In the genomic region with DNA sequence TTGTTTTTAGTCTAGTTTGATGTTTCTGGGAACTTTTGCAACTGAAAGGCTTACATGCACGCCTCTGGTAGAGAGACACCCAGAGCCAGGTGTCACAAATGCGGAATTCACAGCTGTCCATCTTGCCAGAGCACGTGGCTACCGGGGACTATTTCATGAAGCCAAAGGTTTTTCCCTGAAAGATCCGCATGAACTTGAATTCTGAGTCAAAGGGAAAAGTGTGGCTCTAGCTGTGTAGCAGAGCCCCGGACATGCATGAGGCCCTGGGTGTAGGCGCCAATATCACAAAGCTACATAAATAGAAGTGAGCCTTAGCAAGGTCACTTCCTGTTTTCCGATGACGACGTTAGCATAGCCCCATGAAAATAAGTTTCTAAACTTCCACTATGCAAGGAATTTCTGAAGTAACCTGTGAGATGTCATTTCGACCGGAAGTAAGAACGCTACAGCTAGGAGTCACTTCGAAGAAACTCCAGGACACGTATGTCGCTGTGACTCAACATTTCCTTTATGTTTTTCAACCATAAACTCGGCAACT, we compare ENCODE assay signal across 12 mouse cellular contexts. TPM values are rescaled to one million over a fixed set of nuclear protein-coding genes. Genes with fewer than 3 reads are reported as not detected.
DNase-seq lines count a peak whose midpoint lies in the region; ATAC-seq and TF ChIP-seq lines count a peak whose summit lies in the region.
"Had no signal": no experiment of that assay in that cellular context is flagged by ENCODE, and none has a peak within 500 bp of the region (broad histone marks: within the 10 kb centered on the region; RNA-seq: fewer than 3 reads in every experiment).

No protein-coding gene starts in this region.

- H3K4me3 ChIP-seq in layer of hippocampus, adult 2 months = peak overlapping the region; percentile 26
- H3K4me3 ChIP-seq: forebrain, embryonic 13.5 days; hindbrain, embryonic 10.5 days; neural tube, embryonic 12.5 days had no signal

- ATAC-seq in inflammation-experienced regulatory T-cells, adult 6 months = peak; percentile 57
- peak; percentile 18 for ATAC-seq in megakaryocyte progenitor cell, adult 5-6 weeks (replicated peaks; ENCODE audit: poor library complexity)
- ATAC-seq: forebrain, embryonic 13.5 days had no signal

- no peak overlapping the region; the same call in 1 of the 2 replicates for H3K27ac ChIP-seq in layer of hippocampus, adult 2 months
- H3K27ac ChIP-seq: forebrain, embryonic 13.5 days; hindbrain, embryonic 10.5 days; neural tube, embryonic 12.5 days had no signal

- TF ChIP-seq CTCF in layer of hippocampus, adult 2 months (conservative IDR thresholded peaks at IDR 0.05) = no peak

- DNase-seq in layer of hippocampus, adult 2 months (ENCODE audit: low spot score in 2 of 2) = no peak
- no peak for DNase-seq in layer of hippocampus, adult 11-12 months (ENCODE audit: low spot score)
- peak; percentile 47 for DNase-seq in thymus, postnatal 4 days
- DNase-seq in adrenal gland, adult 18-20 months (ENCODE audit: low spot score in 2 of 2) = no peak
- DNase-seq in kidney, adult 8-10 months = no peak
- no peak for DNase-seq in right cerebral cortex, postnatal 36 days (ENCODE audit: low spot score in 2 of 2)
- DNase-seq: cerebellum, adult 11-12 months had no signal

RNA-seq across cellular contexts. Expression of gene Vps26a, which starts 19.5 kb away (rescaled TPM):
- 10 to 100 TPM; 45.3 to 48.0 TPM for total RNA-seq in layer of hippocampus, adult 2 months (2021)
- 10 to 100 TPM; 62.7 to 69.9 (median 69.4) TPM for polyA plus RNA-seq in inflammation-experienced regulatory T-cells, adult 6 months (2017; shearing (Covaris generic))
- 64.3 and 75.4 TPM in 2 replicates for total RNA-seq in megakaryocyte progenitor cell, adult 5-6 weeks (2015)
- 78.1 and 84.2 TPM in 2 replicates for total RNA-seq in megakaryocyte progenitor cell, adult 5-6 weeks (2017)
- 10 to 100 TPM; 49.2 to 54.3 TPM for total RNA-seq in adrenal gland, adult 18-20 months (2021)

RNA-seq across cellular contexts. Expression of gene Srgn, which starts 21.2 kb away (rescaled TPM):
- total RNA-seq in layer of hippocampus, adult 2 months (2021) = 1 to 10 TPM; 4.7 to 6.9 TPM
- polyA plus RNA-seq in inflammation-experienced regulatory T-cells, adult 6 months (2017; shearing (Covaris generic)) = 1,000 to 10,000 TPM; 1,485 to 2,247 (median 1,910) TPM
- 4,537 and 5,213 TPM in 2 replicates for total RNA-seq in megakaryocyte progenitor cell, adult 5-6 weeks (2015)
- 2,549 and 3,020 TPM in 2 replicates for total RNA-seq in megakaryocyte progenitor cell, adult 5-6 weeks (2017)
- 10 to 100 TPM; 48.6 to 55.5 TPM for total RNA-seq in adrenal gland, adult 18-20 months (2021)

RNA-seq across cellular contexts. Expression of gene Supv3l1, which starts 56.5 kb away (rescaled TPM):
- 10 to 100 TPM; 24.0 to 26.9 TPM for total RNA-seq in layer of hippocampus, adult 2 months (2021)
- 10 to 100 TPM in 2 of 3 experiments, 1 to 10 TPM in 1; 5.9 to 15.5 (median 10.5) TPM for polyA plus RNA-seq in inflammation-experienced regulatory T-cells, adult 6 months (2017; shearing (Covaris generic))
- 38.1 and 47.5 TPM in 2 replicates for total RNA-seq in megakaryocyte progenitor cell, adult 5-6 weeks (2015)
- 41.8 and 46.6 TPM in 2 replicates for total RNA-seq in megakaryocyte progenitor cell, adult 5-6 weeks (2017)
- 10 to 100 TPM; 32.4 to 33.5 TPM for total RNA-seq in adrenal gland, adult 18-20 months (2021)

RNA-seq across cellular contexts. Expression of gene 4930507D05Rik, which starts 56.8 kb away (rescaled TPM):
- total RNA-seq in layer of hippocampus, adult 2 months (2021) = 1 to 10 TPM; 1.1 to 1.4 TPM
- not detected for polyA plus RNA-seq in inflammation-experienced regulatory T-cells, adult 6 months (2017; shearing (Covaris generic))
- 1.6 and 2.0 TPM in 2 replicates for total RNA-seq in megakaryocyte progenitor cell, adult 5-6 weeks (2015)
- total RNA-seq in megakaryocyte progenitor cell, adult 5-6 weeks (2017) = 1.1 and 2.0 TPM in 2 replicates
- under 1 TPM; 0.16 to 0.60 TPM for total RNA-seq in adrenal gland, adult 18-20 months (2021)

Comparison
In these comparisons a context has a peak if more than half of its experiments do, and no peak if none do; other contexts are left out.
1. RNA of gene Srgn, which starts 21.2 kb away (total RNA-seq): 2,549 to 5,213 TPM in megakaryocyte progenitor cell, adult 5-6 weeks; 48.6 to 55.5 TPM in adrenal gland, adult 18-20 months and 4.7 to 6.9 TPM in layer of hippocampus, adult 2 months; every median in the first group is over 10 times any median in the second.